Mouse (Mus musculus) activated CD4-positive, CD25-positive, alpha-beta regulatory T cell, adult 4 months (primary cell): Measurements from ENCODE around the gene Ebf1. TPM values are rescaled to one million over a fixed set of nuclear protein-coding genes. Genes with fewer than 3 reads are reported as not detected.

ENCODE experiments used
- ATAC-seq: one replicate; pipeline ENCODE4 v1.8.0; 2017
- polyA plus RNA-seq, 2 experiments: library from polyadenylated mRNA; unstranded; fragments of 100-300 nt; shearing (Covaris generic); gene quantifications; one replicate each; pipeline ENCODE4 v1.2.1; 2017

The Ebf1 gene
- polyA plus RNA-seq, 2 experiments from 2014 or later: 0.48 to 4.5 TPM

DNA sequence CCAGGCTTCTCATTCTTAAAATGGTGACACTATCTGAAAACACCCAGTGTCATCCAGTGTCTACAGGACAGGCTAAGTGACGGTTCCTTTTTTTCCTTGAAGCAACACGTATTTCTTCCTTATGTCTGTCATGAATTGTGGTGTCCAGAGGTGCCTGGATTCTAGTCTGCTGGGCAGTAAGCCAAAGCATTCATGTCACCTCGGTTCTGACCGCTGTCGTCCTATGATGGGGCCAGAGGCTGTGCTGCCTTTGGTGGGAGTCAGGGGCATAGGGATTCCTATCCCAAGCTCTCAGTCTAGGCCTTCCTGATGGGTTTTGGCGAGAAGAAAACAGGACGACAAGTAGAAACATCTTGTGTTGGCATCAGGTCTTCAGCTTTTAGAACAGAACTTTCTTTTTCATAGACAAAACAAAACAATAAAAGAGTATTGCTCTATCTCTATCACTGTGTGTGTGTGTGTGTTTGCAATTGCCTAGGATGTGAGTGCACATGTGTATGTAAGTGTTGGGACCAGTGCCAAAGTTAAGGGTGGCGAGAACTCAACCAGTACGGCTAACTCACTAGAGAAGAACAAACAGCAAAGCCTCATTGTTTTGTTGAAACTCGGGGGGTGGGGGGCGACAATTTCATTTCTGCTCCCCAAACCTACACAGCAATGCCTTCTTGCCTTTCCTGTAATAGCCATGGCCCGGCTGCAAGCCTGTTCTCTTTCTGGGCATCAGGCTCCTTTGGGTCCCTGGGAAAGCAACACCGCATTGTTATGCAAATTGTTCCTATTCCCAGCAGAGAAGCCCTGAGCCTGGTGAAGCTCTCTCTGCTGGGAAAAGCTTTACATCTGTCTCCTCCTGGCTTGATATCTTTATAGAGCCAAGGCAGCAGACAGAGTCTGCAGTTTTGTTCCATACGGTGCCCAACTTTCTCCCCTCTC, 224.3 kb downstream of the Ebf1 start:
- no peak for ATAC-seq

DNA sequence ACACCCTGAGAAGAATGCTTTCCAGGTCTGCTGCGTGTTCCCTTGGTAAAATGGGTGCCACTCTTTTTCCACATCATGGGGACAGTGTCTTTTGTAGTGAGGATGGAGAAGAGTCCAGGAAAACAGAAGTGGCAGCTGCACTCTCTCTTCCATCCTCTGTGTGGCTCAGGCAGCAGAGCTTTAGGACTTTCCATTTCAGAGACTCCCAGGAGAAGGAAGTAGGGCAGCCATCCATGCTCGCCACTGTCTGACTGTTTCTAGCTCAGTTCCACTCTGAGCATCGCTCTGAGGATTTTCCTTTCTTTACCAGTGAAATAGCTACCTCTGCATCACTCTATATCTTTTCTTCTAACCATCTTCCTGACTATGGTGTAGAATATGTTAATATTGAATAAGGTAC, 234.8 kb downstream of the Ebf1 start:
- ATAC-seq: no peak

DNA sequence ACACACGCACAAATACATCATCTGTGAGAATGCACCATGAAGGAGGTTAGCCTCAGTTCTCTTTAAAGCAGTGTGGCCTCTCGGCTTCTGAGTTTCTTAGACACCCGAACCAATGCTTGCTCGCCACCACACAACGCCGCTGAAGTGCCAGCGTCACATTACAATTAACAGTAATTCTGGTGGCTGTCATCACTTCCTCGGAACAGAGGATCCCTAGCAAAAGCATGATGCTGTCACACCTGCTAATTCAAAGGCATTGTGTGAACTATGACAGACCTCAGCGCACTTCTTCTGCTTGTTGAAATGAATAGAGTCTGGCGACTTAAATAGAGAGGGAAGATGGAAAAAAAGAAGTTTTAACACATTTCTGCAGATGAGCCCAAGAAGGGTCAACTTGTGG, 235.8 kb downstream of the Ebf1 start:
- ATAC-seq: no peak

DNA sequence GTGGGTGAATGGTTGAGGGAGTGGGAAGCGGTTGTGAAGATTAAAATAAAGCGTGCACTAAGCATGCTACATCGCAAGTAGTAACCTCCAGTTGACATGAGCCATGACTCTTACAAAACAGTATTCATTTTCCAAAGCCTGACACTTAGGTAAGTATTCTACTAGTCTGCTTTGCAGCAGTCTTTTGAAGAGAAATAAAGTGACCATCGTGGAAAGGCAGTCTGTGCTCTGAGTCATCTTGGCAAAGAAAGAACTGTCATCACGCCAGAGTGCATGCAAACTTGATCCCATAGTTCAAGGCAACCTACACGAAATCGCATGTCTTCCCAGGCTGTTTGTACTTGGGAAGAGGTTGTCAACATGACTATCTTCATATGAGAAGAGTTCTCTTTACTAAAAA, 237.4 kb downstream of the Ebf1 start:
- ATAC-seq: no peak

DNA sequence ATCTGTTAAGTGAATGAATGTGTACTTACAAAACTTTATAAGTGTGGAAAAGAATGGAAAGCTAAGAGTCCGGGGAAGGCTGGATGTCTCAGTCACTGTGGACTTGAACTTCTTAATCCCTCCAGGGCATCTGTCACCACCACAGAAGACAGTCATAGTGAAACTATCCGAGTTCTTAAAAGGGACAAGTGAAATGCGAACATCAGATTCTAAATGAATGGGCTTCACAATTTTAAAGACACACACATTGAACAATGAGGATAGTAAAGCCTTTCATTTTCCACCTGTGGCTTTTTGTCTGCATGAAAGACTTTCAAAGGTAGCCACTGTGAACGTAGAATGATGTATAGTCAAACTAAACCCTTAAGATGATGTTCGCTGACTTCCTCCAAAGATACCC, 244.0 kb downstream of the Ebf1 start:
- ATAC-seq: no peak

DNA sequence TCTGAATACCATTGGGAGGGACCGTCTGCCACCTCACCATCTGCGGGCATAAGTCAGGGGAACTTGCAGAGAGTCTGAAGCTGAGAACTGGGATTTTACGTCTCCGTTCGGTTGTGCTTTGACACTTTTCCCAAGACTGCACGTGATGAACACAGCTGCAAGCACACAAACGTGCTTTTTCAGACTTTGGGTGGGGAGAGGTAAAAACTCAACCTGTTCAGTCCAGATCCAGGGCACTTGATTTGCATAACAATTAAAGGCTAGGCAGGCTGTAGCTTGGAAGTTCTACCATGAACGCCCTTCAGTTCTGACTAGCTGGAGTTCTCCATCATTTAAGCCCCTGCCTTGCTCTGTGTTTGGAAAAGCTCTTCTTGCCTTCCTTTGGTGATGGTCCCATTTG, 246.8 kb downstream of the Ebf1 start:
- no peak for ATAC-seq

DNA sequence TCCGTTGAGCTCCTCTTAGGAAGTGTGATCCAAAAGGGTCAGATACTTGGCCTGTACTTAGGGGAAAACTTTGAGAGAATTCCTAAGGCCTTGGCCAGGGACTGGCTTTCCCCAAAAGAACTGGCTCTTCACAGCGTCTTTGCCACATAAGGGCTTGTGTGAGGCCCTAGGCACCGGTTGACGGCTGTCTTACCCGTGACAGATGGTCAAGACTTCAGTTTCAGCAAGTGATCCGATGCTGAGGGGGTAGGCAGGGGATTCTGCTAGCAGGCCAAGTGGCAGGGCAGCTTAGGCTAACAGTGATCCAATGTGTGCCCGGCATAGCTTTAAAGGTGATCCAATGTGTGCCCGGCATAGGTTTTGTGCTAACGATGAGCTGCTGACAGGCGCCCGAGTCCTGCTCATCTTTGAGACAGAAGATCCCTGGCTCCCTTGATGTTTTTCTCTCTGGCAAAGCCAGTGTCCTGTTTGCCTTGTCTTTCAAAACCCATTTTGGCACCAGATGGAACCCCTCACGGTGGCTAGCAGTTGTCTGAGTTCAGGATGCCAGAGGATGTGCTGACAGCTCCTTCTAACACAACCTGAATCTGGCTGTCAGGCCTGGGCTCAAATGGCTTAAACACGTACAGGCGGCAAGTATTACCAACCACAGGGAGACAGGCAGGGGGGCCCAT, 249.5 kb downstream of the Ebf1 start:
- no peak for ATAC-seq

DNA sequence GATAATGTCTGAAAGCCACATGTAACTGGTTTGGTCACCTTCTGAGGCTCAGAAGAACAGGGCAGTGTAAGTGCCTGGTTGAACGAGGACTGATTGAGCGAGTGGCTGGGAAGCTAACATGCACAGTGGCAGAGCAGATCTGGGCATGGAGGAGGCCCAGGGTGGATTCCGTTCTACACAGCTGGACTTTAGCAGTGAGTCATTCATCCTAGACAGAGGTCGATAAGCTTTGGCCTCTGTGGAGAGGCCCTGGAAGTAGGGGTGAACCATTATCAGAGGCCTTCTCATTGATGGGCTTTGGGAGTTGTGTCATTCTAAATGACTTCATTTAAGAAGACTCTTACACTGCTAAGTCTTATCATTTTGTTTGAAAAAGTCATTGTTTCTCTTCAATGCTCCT, 250.3 kb downstream of the Ebf1 start:
- no peak for ATAC-seq

DNA sequence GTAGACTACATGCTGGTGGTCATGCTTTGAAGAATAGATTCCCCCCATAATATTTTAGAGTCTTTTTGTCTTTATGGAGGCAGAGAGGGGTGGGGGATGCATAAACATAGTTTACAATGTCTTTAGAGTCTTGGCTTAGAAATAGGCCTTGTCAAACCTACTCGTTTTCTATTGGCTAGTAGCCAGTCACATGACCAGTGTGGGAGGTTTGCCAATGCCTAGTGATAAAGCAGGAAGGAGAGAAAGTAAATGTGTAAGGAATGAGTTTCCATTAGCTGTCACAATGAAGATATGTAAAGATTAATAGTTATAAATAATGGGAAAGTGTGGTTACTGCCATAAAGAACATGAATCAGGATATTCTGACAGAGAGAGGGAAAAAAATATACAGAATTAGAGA, 256.8 kb downstream of the Ebf1 start:
- no peak for ATAC-seq

DNA sequence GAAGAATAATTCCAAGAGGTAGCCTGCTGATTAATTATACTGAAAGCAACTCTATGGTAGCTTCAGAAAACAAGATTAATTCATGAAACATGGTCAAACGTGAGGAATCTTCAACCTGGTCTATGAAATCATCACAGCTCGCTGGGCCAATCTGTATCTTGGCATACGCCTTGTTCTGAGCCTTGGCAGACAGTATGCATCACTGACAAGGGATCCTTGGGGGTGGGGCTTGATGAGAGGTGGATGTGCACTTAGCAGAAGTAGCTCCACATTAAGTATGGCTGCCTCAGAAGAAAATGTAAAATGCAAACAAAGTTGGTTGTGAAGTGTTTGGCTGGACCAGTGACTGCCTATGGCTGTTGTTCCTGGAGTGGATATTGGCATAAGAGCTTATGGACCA, 258.1 kb downstream of the Ebf1 start:
- ATAC-seq: no peak

DNA sequence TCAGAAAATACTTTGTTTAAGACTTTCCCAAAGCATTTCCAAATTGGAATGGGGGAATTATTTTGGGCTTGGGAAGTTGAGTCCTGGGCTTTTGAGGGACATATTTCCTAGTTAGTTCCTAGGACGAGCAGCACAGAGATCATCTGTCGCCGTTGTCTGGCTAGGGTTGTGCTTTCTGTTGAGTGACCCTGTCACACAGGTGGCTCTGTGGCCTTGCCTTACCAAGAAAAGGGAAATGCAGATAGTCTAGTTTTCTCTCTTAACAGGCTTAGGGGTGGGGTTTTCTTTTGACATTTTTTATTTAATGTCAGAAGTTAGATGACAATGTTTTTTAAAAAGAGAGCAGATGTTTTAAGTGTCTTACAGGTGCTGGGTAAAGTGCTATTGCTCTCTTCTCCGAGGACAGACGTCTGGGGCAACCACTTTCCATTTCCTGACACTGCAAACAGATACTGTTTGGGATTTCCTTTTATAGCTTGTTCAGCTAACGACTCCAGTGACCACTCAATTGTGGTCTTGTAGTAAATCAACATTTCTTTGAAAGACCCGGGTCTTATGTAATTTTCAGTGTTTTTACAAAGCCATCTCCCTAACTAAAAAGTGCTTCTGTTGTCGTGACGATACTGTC, 264.1 kb downstream of the Ebf1 start:
- no peak for ATAC-seq

DNA sequence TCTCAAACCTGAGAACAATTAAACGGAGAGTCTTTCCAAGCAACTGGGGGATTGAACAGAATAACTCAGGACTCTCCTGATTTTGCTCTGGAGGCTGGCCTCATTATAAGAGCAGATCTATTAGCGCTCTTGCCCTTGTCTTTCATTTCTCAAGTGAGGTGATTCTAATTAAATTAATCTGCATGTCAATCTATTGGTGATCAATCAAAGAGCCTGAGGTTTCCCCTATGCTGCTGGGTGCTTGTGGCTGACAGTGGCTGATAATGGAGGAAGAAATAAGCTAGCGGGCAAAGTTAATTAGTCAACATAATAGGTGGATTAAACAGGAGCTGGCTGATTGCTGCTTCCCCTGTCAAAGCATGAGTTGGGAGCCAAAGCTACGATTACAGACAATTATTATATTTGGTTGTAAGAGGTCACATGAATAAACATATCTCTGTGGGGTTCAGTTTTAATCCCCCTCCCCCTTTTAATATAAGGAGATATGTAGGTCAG, 265.4 kb downstream of the Ebf1 start:
- ATAC-seq: no peak

DNA sequence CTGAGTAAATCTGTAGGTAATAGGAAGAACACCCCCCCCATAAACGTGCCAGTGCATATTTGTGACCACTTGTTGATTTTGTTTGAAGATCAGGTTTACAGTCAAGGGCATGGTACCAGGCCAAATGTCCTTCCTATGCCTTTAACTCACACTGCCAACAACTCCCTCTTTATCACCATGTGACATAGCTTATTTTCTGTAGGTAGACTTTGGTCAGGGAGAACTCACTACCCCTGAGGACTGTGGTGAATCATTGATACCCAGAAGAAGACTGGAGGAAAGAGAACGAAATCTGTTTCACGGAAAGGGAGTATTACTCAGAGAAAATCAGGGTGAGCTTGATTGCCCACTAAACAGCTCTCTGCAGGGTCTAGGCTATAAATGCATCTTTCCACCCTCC, 267.2 kb downstream of the Ebf1 start:
- ATAC-seq: no peak

DNA sequence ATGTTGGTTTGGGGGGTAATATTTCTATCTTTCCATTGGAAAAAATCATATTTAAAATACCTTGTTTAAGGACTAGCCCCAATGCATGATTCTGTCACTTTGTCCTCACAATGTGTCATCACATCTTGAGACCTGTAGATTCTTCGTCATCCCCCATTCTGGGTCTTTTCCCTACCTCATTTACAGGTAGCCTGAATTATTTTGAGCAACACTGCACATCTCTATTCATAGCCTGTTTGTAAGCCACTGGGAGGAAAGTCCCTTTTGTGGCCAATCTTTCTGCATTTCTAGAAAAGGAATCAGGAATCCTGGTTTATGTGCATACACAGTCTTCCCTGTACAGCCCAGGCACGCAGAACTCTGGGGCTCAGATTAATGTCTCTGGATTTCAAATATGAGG, 269.8 kb downstream of the Ebf1 start:
- no peak for ATAC-seq

DNA sequence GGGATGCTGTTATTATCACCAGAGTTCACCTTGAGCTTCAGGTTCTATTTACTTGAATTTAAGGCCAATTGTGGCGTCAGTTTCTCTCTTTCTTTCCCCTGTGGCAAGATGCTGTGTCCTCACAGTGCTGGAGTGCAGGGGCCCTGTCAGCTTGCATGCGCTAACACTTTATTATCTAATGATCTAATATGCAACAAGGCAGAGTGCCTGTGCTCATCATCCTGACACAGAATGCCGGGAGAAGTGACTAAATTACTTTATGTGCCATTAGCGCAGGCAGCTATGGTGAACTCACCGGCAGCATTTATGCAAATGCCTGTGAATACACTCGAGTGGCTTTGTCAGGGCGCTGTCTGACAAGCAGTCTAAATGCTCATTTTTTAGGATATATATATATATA, 270.6 kb downstream of the Ebf1 start:
- ATAC-seq: no peak

DNA sequence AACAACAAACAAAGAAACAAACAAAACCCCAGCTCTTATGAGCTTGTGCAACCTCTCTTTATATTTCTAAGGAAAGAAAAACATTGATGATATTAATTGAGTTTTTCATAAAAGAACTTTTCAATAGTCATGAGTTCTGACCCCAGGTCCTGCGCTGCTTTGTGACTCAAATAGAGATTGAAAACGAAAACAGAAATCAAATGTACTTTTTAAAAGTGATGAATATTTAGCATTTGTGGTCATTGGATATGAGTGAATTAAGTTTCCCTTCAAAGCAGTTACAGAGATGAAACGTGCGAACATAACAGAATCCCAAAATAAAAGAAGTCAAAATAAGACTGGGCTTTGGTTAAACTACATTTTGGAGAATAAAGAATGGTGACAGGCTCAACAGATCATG, 271.3 kb downstream of the Ebf1 start:
- ATAC-seq: no peak

DNA sequence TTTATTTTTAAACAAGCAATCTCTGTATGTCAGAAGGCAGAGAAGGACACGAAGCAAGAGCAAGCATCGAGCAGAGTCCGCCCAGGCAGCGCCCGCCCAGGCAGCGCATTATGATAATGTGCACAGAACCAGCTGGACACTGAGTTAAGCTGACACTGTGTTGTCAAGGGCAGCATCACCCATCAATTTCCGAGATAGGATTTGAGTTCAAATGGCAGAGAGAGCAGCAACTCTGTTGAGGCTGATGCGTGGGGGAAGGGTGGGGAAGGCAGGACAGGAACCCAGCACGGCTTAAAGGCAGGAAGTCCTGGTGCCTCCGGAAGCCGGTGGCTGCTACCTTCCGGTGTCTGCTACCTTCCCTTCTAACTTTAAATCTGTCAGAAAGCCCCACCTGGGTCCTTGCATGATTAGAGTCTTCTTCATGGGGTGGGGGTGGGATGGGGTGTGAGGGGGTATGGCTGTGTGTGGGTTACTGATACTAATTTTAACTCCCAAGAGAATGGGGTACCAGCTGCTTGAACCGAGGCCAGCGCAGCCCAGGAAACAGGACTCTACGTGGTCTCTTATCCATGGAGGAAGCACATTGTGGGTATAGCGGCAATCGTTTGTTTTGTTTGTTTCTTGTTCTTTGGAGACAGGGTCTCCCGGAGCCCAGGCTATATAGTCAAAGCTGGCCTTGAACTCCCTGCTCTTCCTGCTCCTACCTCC, 275.9 kb downstream of the Ebf1 start:
- peak; percentile 86 for ATAC-seq

DNA sequence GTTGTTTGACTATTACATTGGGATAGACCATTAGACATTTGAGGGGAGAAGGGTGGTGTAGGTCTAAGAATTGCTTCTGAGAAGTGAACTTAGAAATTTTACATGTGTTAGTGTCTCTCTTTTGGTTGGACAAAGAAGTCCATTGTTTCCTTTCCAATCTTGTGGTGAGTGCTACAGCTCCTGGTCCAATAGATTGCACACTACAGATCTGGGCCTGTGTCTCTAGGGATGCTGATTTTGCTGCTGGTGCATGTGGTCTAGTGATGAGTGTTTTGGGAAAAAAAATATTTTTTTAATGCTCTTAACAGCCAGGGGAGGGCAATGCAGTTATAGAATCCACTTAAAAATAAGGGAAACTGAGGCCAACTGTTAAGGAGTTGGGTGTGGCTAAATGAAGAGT, 276.9 kb downstream of the Ebf1 start:
- ATAC-seq: no peak

DNA sequence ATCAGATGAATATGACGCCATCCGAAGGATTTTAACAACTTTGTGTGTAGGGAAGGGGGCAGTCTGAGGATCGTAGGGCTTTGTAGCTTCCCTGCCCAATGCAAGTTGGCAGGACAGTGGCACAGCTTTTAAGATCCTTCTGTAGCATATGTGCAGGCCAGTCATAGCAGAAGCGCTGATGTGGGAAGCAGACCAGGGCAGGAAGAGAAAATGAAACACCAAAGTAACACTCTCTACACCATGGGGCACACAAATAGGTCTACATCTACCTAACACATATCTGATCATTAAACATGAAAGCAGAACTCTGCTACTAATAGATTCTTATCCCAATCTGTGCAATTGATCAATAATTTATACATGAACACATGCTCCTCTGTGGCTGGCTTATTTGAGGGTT, 277.7 kb downstream of the Ebf1 start:
- no peak for ATAC-seq

DNA sequence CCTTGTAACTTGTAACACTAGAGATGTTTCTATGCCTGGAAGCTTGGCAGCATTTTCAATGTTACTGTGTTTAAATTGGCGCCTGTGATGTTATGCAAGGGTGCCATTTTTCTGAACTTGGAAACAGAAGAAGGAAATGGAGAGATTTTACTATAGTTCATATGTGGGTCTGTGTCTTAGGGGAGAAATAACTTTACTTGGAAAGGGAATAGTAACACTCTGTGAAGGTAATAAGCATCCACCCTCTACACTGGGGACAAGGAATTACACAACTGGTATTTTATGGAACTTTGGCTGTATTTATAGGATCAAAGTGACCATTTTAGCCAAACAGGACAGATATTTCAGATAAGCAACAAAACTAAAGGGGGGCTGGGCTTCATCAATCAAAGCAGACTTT, 278.8 kb downstream of the Ebf1 start:
- ATAC-seq: no peak

DNA sequence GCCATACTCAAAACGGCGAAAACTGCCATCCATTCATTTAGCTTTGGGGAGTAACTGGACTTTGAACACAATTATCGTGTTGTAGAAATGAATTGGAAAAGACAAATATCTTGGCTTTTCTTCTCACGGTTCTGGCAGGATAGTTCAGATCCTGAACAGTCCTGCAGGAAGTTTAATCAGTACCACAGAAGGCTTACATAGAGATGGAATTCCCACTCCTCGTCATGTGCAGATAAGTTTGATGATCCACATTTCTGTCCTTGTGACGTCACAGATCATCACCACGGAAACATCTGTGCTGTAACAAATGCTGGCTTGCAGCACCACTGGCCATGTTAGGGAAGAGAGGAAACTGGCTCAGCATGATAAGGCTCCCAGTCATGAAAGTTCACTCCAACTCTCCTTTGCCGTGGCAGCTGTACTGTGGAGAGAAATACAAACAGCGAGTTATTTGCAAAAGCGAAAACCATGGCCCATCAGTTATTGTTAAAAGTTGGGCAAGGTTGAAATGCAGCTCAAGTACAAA, 280.1 kb downstream of the Ebf1 start:
- ATAC-seq: no peak

DNA sequence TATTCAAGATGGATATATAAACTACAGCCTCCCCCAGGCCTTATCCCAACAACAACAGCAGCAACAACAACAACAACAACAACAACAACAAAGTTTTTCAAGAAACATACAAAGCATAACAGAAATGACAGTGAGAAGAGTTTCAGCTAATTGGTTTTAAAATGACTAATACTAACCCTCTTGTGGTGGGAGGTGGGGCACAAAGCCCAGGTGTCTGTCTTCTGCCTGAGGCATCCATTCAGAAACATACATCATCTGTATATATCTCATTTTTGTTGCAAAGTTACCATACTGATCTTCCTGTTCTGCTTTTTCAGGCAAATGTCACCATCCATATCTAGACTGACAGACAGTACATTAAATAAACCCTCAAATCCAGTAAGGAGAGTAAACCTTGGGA, 282.4 kb downstream of the Ebf1 start:
- no peak for ATAC-seq

DNA sequence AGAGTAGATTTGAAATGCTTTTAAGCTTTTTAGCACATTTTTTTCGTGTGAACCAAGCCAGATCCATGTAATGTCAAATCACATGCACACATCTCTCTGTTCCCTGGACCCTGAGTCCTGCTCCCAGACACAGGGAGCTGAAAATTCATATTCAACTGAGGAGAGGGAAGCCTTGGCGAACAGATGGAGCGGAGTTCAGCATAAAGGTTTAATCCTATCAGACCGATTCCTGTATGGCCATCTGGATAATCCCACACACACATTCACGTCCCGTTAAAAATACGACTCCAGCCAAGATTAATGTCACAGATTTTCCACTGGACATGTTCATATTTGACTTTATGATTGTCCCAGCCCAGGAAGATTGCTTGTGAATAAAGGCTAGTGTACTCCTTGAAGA, 282.8 kb downstream of the Ebf1 start:
- no peak for ATAC-seq
